Mouse (Mus musculus) brain, adult 2 months (tissue): ENCODE measurements at regions not wholly inside any gene's neighbourhood (a gene's known extent, or its start where the extent isn't known, plus 50 kb on each side); places are given as distances from the start of the nearest gene placed in this dataset.
A peak's percentile ranks its signal among the peaks of the same experiment; 100 is the strongest.

Experiments
- DNase-seq: peaks from one replicate; pipeline ENCODE4 v3.0.0; 2011; ENCODE audit warnings: low read depth, low spot score

- peak; percentile 60 for DNase-seq
Observed at GRCm38 (mm10) chr4:106225184-106225862, 90.7 kb upstream of the Usp24 start.

DNA sequence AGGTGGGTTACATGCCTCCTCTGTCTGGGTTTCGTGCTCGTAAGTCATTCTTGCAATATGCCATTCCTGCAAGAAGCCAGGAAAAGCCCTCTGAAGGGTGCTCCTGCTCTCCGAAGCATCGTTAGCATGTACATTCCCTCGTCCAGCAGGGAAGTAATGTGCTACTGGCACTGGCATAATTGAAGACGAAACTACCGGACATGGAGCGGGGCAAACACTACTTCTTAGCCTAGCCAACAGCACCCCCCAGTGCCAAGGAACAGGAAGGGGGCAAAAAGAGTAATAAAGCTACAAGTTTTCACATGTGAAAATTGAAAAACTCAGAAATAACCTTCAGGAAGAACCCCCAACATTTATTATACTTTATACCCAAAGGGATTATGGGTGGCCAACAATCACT is 88.6 kb upstream of the Usp24 start:
- no peak for DNase-seq

DNA sequence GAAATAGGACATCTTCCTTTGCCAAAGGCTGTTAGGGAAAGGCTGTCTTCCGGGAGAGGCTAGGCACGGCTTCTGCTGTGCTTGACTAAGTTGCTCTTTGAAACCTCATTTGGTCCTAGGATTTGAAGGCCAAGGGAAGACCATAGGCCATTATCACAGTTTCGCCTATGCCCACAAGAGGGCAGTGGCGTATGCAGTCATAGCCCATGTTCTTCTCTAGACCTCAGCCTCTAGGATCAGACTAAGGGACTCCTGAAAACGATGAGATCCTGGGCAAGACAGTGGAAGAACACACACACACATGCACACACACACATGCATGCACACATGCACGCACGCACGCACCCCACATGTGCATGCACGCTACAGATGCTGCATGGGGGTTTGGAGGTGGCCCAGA is 87.5 kb upstream of the Usp24 start:
- DNase-seq, result peak; percentile 90

DNA sequence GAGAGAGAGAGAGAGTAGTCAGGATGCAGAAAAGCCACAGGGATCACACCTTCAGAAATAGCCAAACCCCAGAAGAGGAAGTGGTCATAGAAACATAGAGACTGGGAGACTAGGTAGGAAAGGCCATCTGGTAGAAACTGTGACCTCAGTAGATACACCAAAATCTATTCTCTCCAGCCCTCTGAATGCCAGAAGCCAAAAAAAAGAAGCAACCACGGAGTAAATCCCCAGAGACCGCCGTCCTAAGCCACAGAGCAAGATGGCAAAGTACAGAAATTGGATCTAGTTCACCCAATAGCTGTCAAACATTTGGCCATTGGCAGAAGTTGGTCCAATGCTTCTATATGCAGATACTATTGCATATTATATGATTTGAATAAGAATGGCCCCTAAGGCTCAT is 86.5 kb upstream of the Usp24 start:
- no peak for DNase-seq

DNA sequence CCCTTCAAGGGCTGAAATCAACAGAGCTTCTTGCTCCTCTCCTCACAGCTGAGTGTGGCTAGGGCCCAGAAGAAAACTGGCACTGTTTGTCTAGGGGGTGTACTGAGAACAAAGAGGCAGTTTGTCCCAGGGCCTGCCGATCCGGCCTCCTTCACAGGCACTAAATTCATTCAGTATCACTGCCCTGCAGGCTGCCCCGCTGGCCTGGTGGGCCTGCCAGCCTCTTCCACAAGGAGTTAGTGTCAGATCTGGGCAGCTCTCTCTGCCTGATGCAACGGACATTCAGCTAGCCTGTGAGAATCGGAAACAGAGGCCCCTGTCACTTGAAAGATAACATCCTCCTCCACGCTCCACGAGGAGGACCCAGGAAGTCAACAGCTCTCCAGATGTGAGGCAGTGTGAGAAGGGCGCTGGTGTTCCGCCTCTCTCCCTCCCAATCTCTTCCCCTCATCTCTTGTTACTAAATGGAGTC is 83.5 kb upstream of the Usp24 start:
- peak; percentile 92 for DNase-seq

- peak; percentile 20 for DNase-seq
Observed at GRCm38 (mm10) chr4:106244384-106244819, 71.6 kb upstream of the Usp24 start.

DNA sequence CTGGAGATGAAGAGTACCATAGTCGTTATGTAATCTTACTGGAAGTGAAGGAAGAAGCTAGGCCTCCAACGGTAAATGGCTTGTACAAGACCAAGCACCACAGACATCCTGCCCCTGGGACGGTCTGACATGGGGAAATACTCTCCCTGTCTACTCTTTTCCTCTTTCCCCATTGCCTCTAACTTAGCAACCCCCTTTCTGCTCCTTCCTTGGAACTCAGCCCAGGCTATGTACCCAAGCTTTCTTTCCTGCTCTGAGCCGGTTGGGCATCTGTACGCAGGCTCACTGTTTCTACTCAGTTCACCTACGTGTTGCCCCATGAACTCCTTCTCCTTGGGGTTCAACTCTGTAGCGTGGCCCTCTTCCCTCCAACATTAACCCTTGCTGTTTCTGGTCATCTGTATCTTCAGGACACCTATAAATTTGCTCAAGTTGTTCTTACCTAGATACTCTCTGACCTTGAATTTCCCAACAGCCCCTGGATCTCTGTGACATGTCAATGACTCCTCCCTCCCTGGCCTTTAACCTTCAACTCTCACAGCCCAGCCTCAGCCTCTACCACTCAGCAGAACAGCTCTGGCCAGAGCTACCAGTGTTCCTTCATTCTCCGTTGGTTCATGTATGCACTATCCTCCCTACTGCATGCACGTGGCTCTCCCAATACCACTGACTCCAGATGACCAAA is 71.0 kb upstream of the Usp24 start:
- no peak for DNase-seq

GRCm38 (mm10) chr4:106246695-106247094 is 69.3 kb upstream of the Usp24 start:
- no peak for DNase-seq

GRCm38 (mm10) chr4:106247398-106247797 is 68.6 kb upstream of the Usp24 start:
- DNase-seq, result no peak

DNA sequence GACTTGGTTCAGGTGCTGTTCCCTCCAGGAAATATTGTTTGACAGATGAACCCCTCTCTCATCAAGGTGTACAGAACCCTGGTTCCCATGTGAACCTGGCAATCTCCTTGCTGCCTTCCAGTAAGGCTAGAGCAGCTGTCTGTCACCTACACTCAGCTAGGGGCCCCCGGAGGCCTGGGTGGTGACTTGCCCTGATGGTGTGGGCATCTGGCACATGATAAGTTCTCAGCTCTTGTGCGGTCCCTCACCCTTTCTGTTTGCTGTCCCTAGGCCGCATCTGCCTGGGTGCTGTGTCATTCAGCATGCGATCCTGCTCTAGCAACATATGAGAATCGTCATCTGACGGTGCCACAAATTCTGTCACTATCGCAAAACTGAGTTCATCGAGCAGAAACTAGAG is 67.7 kb upstream of the Usp24 start:
- DNase-seq, result no peak

DNA sequence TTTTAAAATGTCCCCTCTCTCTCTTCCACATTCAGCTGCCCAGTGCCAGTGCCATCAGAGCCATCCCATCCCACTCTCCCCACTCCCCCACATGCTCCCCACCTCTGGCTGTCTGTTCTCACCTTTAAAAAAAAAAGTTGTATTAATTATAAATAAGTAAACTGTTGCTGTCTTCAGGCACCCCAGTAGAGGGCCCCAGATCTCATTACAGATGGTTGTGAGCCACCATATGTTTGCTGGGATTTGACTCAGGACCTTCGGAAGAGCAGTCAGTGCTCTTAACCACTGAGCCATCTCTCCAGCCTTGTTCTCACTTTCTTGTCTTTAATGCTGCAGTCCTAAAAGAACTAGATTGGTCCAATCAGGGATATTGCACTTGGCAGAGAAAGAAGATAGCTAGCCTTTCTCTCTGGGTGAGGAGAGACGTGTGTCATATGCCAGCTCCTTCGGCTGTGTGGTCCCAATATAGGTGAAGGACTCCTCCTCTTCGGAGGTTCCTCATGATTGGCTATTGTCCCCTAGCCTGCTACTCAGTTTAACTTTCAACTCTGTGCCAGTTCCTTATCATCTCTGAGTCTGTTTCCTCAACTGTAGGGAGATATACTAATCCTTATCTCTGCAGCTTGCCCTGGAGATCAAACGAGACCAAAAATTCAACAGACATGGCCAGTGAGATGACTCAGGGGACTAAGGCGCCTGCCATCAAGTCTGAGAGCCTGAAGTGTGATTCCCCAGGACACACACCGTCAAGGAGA is 66.8 kb upstream of the Usp24 start:
- no peak for DNase-seq

DNA sequence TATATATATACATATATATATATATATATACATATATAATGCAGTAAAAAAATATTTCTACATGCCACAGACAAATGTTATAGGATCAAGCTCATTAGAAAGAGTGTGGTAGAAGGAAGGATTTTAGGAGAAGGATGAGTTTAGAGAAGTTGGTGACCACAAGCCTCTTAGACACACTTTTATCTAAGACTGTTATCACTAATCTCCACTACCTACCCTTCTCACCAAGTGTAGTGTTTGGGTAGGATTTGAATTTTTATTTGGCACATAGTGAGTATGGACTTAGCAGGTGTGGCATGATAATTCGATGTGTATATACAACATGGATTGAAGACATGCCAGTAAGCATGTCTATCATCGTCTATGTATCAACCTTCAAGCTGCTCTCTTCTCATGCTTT is 66.0 kb upstream of the Usp24 start:
- no peak for DNase-seq

DNA sequence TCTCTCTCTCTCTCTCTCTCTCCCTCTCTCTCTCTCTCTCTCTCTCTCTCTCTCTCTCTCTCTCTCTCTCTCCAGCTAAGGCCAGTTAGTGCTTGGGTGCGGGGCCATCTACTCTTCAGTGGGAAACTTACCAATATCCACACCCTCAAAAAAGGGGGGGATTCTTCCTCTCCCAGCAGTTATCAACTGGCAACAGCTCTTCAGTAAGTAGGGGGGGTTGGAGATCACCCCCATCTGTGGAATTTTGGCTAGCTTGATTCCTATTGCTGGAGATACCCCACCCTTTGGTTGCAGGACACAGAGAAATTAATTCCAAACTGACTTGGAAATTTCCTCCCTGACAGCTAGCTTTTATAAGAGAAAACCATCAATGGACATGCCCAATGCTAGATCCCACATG is 64.6 kb upstream of the Usp24 start:
- no peak for DNase-seq

DNA sequence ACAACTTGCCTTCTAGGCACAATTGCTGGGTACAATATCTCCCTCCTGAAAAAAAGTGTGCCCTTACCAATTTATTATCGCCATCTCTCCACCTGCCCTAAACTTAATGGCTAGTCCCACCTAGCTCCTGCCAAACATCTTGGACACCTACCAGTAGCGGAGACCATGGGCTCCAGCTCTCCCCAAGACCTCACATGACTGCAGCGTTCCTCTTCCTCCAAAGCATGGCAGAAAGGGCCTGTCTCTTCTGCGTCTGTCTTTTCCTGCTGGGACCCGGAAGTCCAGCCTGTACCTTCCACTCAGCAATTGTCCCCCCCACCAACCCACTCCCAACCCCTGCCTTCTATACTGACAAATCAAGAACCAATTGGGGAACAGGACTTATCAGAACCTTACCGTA is 63.1 kb upstream of the Usp24 start:
- DNase-seq, result no peak

- DNase-seq, result no peak
Observed at GRCm38 (mm10) chr4:106254761-106255475, 61.1 kb upstream of the Usp24 start.

- DNase-seq, result peak; percentile 89
Observed at GRCm38 (mm10) chr4:106255959-106256609, 59.9 kb upstream of the Usp24 start.

GRCm38 (mm10) chr4:106261404-106261803 is 54.6 kb upstream of the Usp24 start:
- DNase-seq, result no peak

- peak; percentile 78 for DNase-seq
Observed at GRCm38 (mm10) chr4:106261901-106262560, 54.0 kb upstream of the Usp24 start.

- DNase-seq, result peak; percentile 44
Observed at GRCm38 (mm10) chr4:106262751-106263725, 53.0 kb upstream of the Usp24 start.
